Mouse (Mus musculus) NIH3T3 (cell line): ENCODE measurements around the gene H2-Q10.
A peak's percentile ranks its signal among the peaks of the same experiment; 100 is the strongest.
"Not testable (repeated sequence)": the region's sequence is repeated elsewhere in the genome, so short reads cannot be mapped to it uniquely, and the experiment has no call there.

Experiments
- DNase-seq: peaks from one replicate; pipeline ENCODE4 v3.0.0-alpha.2; 2012; ENCODE audit warnings: low read depth

H2-Q10 gene

DNA sequence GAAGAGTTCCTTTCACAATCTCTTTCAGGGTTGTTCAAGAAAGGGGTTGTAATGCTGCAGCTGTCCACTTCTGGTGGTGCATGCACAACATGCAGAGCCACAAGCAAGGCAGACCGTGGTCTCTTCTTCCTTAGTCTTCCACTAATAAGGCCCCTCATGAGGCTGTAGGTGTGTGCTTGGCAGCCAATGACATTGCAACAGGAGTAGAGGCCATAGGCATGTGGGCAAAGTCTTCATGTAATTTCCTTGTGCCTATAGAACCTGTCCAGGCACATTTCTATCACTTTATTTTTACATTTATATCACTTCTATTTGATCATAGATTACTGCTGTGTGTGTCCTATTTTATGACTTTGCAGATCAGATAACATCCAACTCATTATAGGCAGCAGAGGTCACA lies 11.6 kb upstream of the H2-Q10 start:
- not testable (repeated sequence) for DNase-seq

DNA sequence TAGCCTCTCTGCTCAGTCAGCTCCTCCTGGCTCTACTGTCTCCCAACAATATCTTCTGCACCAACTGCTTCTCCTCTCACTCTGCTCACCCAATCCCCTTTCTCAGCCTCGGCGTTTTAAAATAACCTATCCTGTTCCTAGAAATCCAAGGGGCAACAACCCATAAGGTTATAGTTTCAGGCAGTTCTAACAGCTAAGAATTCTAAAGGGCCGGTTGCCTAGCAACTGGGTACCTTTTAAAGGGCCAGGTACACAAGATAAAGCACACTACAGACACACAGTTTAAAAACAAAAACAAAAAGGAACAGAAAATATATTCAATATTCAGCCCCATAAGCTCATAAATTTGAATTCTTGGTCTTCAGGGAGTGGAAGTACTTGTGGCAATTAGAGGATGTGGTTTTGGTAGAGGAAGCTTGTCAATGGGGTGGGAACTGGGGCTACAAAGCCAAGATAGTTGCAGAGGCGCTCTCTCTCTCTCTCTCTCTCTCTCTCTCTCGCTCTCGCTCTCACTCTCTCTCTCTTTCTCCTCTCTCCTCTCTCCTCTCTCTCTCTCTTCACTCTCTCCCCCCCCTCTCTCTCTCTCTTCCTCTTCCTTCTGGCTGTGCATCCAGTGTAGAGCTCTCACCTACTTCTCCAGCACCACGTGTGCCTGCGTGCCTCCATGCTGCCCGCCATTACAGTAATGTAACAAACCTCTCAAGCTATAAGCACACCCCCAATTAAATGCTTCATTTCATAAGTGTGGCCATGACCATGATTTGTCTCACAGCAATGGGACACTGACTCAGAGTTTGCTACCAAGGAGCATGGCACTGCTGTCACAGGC lies 9.2 kb upstream of the H2-Q10 start:
- DNase-seq = not testable (repeated sequence)

DNA sequence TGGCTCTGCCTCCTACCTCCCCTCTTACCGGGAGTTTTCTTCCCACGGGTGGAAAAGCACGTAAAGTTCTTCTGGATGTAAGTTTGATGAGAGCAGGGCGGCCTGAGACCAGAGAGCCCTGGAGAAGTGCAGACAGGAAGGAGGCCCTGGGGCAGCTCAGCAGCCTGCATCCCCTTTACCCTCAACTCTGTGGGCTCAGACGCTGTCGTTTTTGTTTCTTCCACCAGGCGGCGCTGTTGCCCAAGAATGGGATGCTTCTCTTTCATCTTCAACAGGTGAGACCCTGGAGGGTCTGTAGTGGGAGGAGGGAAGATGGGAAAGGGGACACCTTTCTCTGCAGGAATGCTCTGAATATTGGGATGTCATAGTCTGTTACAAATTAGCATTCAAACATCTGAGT lies 4.2 kb upstream of the H2-Q10 start:
- not testable (repeated sequence) for DNase-seq

DNA sequence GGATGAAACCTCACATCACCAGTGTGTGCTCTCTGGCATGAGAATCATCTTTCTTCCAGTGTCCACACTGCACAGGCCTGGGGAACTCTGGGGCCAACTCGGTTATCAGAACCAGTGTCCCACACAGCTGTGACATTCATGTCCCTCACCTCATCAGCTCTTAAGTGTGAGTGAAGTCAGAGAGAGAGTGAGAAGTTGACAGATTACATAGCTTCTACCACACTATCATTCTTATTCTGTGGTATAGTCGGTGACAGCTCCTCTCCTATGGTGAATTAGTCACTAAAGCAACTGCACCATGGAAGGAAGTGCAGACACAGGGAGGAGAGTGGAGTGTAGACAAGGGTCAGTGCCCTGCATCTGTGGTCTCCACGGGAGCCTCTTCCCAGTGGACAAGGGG lies 953 bp upstream of the H2-Q10 start:
- peak; percentile 28 for DNase-seq

DNA sequence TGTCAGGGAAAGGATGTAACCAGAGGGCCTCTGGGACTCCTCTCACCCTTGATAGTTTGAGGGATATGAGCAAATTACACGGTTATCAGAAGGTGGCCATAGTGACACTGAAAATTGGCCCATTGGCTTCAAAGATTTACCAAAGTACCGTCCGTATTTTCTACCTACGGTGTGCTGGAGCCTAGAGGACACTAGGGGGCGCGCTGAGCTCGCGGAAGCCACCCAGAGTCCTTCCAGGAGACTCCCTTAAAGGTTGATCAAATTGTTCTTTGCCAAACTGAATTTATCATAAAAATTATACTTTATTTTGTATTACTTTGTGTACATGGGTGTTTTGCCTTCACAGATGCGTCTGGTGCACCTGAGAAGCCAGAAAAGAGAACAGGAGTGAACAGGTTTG lies 14.2 kb downstream of the H2-Q10 start:
- peak; percentile 86 for DNase-seq

DNA sequence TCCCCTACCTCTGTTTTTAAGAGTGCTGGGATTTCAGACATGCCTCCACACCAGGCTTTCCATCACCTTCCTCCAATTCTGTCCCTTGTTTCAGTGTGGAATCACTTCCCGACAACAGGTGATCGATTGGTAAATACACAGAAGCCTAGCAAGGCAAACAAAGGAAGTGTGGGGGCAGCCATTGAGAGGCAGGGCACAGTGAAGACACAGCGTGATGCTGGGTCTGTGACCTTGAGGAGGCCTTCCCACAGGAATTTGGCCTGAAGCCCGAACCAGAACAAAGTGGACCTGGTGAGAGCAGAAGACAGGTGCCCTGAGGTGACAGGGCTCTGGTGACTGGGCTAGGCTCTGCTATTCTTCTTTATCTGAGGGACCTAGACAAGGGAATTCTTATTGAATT lies 15.8 kb downstream of the H2-Q10 start:
- no peak for DNase-seq

DNA sequence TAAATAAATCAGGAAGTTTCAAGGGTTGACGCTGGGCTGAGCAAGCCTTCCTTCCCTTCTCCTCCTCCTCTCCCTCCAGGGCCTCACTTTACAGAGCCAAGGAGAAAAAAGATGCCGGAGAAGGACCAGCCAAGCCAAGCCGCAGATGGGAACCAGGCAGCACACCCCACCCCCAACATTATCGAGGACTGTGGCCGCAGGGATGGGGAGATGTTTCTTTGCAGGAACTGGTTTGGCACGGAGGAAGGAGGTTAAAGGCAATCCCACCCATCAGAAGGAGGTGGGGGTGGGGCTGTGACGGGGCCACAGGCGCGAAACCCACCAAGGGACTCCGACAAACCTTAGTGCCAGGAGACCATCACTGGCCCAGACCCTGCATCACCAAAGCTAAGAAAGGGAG lies 16.8 kb downstream of the H2-Q10 start:
- no peak for DNase-seq

DNA sequence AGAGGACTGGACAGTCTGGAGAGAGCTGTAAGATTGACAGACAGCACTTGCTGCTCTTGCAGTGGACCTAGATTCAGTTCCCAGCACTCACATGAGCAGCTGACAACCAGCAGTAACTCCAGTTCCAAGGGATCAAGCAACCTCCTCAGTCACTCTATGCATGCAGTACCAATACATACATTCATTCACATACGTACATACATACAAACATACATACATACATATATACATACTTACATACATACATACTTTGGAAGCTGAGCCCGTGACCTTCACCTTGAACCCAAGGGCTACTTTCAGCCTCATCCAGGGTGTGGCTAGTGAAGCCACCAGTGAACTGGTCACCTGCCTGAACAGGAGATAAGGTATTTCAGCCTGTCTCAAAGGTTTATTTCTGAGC lies 18.2 kb downstream of the H2-Q10 start:
- no peak for DNase-seq

DNA sequence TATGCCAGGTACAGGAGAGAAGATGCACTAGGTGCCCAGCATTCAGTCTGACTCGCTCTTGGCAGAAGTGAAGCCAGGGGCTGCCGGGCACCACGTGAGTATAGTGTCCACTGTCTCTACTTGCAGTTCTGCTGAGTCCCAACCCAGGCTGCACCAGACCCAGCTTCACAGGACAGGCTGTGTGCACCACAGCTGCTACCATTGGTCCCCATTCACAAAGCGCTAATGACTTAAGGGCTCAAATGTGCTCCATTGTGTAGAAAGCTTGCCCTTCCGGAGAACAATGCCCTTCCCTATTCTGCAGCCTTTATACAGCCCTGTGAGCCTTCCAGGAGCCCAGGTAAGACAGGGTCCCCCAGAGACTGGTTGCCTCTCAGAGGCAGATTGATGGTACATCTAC lies 20.4 kb downstream of the H2-Q10 start:
- DNase-seq = no peak

DNA sequence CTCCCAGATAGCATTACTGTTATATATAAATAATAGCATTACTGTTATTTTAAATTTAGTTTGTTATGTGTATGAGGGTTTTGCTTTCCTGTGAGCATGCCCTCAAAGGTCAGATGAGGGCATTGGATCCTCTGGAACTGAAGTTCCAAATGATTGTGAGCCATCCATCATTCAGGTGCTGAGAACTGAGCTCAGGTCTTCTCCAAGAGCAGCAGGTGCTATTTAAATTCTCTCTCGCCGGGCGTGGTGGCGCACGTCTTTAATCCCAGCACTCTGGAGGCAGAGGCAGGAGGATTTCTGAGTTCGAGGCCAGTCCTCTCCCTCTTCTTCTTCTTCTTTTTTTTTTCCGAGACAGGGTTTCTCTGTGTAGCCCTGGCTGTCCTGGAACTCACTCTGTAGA lies 27.2 kb downstream of the H2-Q10 start:
- no peak for DNase-seq

DNA sequence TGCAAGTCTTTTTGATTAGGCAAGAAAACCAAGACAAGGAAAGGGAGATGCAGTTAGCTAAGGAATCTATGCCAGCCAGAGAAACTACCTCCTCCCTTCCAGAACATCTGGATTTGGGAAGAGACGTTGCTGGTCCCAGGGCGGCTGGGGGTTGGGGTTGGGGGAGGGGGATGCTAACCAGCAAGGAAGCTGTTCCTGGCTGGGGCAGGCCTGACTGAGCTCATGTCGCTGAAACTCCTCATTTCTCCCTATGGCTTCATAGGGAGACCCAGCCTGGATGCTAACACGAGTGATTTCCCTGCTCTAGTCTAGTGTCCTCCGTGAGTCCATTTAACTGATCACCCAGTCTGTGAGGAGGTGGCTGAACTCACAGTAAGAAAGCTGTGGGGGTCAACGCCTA lies 32.3 kb downstream of the H2-Q10 start:
- peak; percentile 33 for DNase-seq

DNA sequence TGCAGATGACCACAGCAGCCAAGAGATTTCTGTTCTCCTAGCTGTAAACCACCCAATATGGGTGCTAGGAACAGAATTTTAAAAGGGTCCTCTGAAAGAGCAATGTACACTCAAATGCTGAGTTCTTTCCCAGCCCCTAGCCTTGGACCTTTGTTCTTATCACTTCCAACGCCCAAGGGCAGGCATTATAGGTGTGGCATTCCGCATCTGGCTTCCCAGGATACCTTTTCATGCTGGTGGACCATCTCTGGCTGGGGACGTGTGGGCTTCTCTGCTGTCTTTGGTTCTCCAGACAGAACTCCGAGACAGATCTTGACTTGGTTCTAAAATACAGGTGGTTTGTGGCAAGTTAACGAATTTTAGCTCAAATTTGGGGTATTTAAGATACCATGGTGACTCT lies 32.9 kb downstream of the H2-Q10 start:
- DNase-seq = no peak

DNA sequence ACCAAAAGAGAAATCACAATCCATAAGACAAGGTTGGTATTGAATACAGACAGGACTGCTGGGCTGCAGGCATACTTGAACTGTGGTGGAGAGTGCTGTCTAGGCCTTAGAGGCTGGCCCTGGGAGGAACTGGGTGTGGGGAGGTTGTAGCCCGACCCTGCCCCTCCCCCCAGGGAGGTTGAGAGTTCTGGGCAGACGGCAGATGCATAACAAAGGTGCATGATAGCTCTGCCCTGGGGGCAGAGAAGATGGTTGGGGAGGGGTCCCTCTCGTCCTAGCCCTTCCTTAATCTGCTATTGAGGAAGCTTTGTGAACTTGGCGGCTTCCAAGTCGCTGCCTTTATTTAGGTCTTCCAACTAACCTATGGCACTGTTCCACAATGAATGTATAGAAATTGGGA lies 34.0 kb downstream of the H2-Q10 start:
- DNase-seq = no peak

DNA sequence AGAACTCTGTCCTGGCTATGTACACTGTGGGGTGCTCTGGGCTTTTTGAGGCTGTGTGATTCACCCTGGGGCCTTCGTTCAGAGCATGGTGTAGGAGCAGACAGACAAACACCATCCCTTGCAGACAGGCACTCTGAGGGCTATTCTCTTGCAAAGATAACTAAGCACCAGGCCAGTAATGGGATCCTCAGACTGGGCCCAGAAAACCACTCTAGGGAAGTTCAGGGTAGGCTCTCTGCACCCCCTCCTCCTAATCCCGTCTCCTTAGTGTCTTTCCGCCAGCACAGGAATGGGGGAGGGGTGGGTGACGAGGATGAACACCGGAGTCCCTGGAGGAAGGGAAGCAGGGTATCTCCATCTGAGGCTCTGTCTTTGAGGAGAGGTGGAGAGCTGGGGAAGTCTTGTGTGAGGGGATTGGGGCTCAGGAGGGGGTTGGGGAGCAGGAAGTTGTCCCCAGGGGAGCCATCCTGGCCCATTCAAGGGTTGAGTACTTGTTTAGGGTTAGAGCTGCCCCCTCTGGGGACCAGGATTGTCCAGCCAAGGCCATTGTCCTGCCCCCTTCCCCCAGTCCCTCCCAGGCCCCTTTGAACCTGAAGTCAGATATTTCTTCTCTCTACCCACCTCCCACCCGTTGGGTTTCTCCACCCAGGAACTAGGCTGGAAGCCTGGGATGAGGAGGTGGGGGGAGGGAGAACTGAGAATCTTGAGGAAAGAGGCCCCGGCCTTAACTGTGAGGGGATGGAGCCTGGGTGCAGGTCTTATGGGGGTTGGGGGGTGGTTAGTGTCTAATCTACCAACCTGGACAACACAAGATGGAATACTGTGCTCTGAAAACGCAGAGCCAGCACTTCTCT lies 35.0 kb downstream of the H2-Q10 start:
- DNase-seq = no peak

DNA sequence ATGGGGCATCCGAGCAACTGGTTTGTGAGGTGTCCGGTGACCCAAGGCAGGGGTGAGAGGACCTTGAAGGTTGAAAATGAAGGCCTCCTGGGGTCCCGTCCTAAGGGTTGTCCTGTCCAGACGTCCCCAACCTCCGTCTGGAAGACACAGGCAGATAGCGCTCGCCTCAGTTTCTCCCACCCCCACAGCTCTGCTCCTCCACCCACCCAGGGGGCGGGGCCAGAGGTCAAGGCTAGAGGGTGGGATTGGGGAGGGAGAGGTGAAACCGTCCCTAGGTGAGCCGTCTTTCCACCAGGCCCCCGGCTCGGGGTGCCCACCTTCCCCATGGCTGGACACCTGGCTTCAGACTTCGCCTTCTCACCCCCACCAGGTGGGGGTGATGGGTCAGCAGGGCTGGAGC lies 35.9 kb downstream of the H2-Q10 start, which contains the start of gene Pou5f1:
TSS of gene Pou5f1 (plus strand) at position 243 of the 400 bp plus-strand sequence.
- no peak for DNase-seq

DNA sequence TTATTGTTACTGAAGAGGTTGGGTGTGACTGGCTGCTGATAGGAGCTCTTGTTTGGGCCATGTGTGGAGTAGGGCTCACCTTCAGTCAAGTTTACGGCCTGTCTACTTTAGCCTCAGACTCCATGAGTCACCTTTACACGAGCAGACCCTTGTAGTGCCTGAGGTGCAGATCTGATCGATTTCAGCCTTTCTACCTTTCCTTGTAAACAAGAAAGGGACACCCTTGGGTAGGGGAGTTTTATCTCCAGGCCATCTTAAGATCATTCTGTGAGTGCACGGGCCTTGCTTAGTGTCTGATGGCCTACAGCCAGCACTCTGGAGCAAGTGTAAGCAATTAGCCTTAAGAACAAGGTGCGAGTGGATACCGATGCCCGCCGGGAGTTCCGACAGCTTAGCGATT lies 37.0 kb downstream of the H2-Q10 start:
- DNase-seq = no peak

DNA sequence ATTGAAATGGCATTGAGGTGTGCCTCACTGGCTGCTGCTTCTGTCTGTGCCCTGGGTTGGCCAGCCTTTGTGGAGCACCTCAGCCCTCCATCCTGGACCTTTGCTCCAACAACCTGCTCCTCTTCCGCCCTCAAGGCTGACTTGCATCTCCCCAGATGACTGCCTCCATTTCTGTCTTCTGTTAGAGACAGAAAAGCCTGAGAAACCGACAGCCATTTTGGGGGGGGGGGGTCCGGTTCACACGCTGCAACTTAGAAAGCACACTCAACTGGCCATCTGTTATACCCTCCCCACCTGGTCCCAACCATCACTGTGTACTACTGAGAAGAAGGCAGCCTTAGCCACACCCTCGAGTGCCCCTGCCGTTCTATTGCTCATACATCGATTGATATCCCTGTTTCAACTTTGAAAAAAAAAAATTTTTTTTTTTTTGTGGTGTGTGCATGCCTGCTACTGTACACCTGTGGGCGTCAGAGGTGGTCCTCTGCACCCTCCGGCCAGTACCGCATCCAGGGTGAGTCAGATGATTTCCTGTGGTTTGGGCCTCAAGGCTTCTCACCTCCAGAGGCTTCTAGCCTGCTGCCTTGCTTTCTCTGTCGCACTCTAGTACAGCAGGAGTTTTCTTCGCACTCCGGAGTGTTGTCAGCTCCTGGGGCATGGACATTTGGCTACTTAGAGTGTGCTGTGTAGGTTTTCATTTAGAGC lies 37.8 kb downstream of the H2-Q10 start:
- DNase-seq = no peak

DNA sequence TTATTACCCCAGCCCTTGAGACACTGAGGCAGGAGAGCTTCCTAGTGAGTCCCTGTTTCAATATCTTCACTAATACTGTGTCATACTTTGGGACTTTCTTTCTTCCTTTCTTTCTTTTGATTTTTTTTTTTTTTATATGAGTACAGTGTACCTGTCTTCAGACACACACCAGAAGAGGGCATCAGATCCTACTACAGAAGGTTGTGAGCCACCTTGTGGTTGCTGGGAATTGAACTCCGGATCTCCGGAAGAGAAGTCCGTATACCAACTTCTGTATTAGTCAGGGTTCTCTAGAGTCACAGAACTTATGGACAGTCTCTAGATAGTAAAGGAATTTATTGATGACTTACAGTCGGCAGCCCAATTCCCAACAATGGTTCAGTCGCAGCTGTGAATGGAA lies 38.4 kb downstream of the H2-Q10 start:
- not testable (repeated sequence) for DNase-seq

DNA sequence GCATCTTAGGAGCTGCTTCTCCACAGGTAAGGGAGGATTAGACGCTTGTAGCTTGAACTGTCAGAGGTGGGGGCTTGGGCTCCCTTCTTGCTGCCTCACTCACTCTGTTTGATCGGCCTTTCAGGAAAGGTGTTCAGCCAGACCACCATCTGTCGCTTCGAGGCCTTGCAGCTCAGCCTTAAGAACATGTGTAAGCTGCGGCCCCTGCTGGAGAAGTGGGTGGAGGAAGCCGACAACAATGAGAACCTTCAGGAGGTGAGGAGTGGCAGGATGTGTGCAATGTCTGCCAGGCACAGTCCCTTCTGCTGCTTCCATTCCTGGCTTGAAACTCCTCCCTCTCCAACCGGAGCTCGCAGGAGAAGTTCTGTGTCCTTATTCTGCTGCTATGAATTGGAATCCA lies 39.4 kb downstream of the H2-Q10 start:
- DNase-seq = peak; percentile 61

DNA sequence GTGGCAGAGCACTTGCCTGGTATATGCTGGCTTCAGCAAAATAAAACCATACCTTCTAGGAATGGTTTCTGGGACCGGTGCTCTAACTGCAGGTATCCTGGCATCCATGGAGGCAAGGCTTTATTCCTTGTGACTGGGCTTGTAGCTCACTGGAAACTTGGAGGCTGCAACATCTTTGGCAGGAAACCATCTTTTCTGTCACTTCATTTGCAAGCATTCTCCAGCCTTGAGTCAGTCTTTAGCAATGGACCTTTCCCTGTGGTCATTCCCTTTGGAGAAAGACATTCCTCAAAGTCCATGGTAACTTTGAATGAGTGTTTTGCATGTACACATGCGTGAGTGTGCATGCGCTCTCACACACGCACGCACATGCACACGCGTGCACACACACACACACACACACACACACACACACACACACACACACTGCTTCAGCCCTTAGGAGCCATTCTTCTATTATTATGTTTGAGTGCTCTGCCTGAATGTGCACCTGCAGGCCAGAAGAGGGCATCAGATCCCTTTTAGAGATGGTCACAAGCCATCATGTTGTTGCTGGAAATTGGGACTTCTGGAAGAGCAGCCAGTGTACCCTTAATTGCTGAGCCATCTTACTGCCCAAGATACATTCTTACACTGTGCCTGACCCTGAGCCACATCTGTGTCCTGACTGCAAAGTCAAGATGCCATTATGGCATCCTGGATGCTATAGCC lies 43.2 kb downstream of the H2-Q10 start:
- DNase-seq = peak; percentile 67

DNA sequence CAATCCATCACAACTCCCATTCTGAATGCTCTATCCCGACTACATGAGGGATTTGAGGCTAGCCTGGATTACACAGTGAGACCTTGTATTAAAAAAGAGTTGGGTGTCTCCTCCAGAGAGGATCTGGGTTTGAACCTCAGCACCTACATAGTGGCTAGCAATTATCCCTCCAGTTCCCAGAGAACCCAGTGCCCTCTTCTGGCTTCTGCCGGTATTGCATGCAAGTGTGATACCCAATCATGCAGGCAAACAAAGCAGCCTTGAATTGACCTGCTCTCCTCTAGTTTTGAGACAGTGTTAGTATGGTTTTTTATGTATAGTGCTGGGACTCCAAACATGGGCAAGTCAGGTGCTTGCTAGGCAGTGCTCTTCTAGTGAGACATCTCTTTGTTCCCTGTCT lies 44.0 kb downstream of the H2-Q10 start:
- DNase-seq = peak; percentile 85

DNA sequence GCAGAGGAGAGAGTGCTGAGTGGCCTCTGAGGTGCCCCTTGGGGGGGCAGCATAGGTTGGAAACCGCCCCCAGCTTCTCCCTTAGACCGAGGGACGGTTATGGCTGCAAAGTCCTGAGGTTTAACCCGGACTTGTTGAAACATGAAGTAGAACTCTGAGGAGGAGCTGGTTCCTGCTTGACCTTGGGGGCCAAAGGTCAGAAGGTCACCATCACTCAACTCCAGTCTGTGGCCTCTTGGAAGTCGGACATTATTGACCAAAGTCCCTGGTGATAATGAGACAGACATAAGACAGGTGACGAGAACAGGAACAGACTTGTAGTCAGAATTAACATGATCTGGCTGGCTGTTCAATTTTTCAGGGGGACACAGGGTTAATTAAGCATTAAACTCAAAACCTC lies 44.9 kb downstream of the H2-Q10 start:
- DNase-seq = no peak
